Mouse (Mus musculus) kidney, adult 11 months (tissue): ENCODE measurements around the gene Hist1h1c.
"Not testable (repeated sequence)": the region's sequence is repeated elsewhere in the genome, so short reads cannot be mapped to it uniquely, and the experiment has no call there.

Experiments
- DNase-seq: peaks from one replicate; pipeline ENCODE4 v3.0.0; 2022

Hist1h1c gene

DNA sequence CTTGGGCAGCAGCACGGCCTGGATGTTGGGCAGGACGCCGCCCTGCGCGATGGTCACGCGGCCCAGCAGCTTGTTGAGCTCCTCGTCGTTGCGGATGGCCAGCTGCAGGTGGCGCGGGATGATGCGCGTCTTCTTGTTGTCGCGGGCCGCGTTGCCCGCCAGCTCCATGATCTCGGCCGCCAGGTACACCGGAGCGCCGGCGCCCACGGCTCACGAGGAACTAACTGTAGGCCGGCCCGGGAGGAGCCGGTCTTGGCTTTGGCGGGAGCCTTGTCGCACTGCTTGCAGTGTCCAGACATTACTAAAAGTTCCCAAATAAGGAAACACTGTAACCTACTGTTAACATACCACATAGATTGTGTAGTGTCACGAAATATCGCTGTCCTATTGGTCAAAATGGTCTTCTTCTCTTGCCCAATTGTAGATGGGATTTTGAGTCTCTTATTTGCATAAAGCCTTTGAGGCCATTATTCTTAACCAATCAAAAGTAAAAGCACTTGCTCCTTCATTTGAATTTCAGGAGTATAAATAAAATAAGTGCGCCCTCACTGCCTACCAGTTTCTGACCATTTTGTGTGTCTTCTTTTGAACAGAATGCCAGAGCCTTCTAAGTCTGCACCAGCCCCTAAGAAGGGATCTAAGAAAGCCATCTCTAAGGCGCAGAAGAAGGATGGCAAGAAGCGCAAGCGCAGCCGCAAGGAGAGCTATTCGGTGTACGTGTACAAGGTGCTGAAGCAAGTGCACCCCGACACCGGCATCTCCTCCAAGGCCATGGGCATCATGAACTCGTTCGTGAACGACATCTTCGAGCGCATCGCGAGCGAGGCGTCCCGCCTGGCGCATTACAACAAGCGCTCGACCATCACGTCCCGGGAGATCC is 7.8 kb downstream of the Hist1h1c start, which contains the start of gene Hist1h2bb:
Hist1h2bb (plus strand) TSS at position 534 of the 880 bp plus-strand sequence.
- peak; percentile 58 for DNase-seq

DNA sequence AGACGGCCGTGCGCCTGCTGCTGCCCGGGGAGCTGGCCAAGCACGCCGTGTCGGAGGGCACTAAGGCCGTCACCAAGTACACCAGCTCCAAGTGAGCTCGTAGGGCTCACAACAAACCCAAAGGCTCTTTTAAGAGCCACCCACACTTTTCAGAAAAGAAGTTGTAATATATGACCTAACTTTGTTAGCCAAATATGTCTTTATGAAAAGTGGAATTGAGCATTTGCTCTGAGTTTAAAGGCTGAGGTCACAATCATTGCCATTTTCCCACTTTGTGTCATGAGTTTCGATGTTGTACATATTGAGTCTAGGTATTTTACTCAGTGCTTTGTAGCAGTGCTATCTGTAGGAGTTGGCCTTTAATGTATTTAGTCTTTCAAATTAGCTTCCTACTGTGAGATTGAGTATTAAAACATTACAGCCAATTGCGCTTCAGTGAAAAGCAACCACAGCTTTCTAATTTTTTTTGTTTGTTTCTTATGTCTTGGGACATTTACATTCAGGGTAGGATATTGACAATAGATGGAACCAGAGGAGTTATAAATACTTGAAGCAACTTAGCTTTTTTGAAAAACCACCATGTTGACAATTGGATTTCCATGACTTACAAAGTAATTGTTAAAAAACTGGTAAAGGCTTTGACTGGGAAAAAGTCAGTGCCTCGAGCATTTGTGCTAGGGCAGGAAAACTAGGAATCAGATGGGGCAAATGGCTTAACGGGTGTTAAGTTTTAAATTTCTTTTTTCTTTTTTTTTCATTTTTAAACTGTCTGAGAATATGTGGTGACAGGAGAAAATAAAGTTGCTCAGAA is 8.7 kb downstream of the Hist1h1c start:
- no peak for DNase-seq

- no peak for DNase-seq
Measured at GRCm38 (mm10) chr13:23747892-23748288, 9.3 kb downstream of the Hist1h1c start.

GRCm38 (mm10) chr13:23749563-23750121 is 11.0 kb downstream of the Hist1h1c start:
- no peak for DNase-seq

- DNase-seq: not testable (repeated sequence)
Measured at GRCm38 (mm10) chr13:23750839-23751477, 12.3 kb downstream of the Hist1h1c start, which contains the start of gene Hist1h2ab. Gene Hist1h2ab (plus strand): TSS chr13:23751126.

DNA sequence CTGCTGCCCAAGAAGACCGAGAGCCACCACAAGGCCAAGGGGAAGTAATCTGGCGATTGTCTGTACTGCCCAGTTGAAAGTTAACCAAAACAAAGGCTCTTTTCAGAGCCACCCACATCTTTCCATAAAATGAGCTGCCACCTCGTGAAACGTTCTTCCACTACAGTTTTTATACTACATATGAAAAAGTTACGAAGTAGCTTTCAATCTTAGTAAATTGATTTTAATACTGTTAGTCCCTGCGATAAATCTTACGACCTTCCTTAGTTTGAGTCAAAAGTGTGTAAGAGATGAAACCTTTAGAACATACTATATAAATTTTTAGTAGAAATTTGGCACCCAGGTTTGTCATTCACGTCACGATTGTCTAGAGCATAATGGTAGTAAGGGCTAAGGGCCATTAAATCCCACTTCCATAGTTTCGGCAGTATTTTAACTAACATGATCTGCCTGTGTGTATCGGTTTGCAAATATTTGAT is 12.9 kb downstream of the Hist1h1c start:
- DNase-seq: no peak

DNA sequence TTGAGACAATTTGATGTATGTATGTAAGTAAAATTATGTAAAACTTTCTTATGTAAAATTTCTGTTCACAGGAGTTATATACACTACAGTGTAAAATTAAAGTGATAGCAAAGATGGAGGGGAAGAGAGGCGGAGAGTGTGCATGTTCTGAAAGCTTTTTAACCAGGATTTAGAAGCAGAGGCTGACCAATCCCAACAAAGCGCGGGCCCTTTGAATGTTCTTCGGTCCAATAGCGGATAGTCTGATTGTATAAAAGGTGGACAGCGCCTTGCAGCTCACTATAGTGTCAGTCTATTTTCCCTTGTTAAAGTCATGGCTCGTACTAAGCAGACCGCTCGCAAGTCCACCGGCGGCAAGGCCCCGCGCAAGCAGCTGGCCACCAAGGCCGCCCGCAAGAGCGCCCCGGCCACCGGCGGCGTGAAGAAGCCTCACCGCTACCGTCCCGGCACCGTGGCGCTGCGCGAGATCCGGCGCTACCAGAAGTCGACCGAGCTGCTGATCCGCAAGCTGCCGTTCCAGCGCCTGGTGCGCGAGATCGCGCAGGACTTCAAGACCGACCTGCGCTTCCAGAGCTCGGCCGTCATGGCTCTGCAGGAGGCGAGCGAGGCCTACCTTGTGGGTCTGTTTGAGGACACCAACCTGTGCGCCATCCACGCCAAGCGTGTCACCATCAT is 13.6 kb downstream of the Hist1h1c start, which contains the start of gene Hist1h3b:
Hist1h3b (plus strand) TSS at position 201 of the 675 bp plus-strand sequence.
- DNase-seq: peak; percentile 67

DNA sequence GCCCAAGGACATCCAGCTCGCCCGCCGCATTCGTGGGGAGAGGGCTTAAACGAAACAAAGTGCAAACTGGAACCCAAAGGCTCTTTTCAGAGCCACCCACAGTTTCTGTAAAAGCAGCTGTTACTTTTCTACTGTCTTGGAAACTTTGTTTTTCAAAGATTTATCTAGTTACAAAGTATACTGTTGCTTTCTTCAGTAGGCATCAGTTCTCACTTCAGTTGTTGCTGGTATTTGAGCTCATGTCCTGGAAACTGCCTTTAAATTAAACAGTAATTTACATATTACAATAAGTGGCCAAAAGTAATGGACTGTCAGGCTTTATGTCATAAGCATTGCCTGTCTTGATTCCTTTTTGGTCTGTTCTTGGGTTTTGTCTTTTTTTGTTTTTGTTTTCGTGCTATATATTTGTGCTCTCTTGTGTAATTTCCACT is 14.1 kb downstream of the Hist1h1c start:
- DNase-seq: no peak

- no peak for DNase-seq
Measured at GRCm38 (mm10) chr13:23753314-23754078, 14.9 kb downstream of the Hist1h1c start.

DNA sequence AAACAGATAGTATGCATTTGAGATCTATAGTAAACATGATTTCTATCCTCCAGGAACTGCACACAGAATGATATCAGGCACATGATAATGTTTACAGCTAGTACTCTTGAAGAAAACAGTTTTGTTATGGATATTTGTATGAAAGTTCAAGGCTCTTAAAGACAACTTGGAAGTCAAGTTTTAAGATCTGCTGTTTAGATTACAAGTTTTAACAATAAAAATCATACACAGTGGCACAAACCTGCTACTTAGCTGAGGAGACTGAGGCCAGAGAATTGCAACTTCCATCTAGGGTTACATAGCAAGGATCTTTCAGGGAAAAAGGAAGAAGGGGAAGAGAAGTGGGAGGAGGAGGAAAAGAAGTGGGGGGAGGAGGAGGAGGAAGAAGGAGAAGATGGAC is 16.4 kb downstream of the Hist1h1c start:
- DNase-seq: no peak

DNA sequence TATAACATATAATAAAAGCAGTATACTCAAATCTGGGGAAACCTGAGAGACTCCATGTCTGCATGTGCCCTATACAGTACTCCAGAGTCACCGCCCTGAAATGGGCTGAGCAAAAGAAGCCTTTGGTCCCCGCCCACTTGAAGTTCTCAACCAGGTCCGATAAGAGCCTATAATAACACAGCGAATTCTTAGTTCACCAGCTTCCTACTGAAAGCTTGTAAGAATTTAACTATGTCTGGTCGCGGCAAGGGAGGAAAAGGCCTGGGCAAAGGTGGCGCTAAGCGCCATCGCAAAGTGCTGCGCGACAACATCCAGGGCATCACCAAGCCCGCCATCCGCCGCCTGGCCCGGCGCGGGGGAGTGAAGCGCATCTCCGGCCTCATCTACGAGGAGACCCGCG is 18.2 kb downstream of the Hist1h1c start, which contains the start of gene Hist1h4b:
Hist1h4b (plus strand) TSS at position 224 of the 400 bp plus-strand sequence.
- peak; percentile 89 for DNase-seq

GRCm38 (mm10) chr13:23757211-23757773 is 18.7 kb downstream of the Hist1h1c start:
- no peak for DNase-seq

DNA sequence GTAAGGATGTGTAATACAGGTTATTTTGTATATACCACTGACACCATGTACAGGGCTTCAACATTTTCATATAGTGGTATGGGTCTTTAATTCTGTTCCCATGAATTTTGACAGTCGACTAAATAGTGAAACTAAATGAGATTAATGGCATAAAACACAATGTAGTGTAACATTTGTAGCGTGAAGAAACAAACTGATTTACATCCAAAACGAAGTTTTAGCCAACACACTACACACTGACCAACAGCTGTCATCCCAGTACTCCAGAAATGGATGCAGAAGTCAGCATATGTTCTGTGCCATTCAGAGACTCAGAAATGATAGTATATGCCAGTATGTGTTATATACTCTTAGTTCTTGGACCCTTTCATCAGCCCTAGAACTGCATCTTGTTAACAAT is 19.3 kb downstream of the Hist1h1c start:
- no peak for DNase-seq

GRCm38 (mm10) chr13:23759251-23759771 is 20.7 kb downstream of the Hist1h1c start:
- no peak for DNase-seq

- DNase-seq: no peak
Measured at GRCm38 (mm10) chr13:23759916-23760239, 21.3 kb downstream of the Hist1h1c start.

DNA sequence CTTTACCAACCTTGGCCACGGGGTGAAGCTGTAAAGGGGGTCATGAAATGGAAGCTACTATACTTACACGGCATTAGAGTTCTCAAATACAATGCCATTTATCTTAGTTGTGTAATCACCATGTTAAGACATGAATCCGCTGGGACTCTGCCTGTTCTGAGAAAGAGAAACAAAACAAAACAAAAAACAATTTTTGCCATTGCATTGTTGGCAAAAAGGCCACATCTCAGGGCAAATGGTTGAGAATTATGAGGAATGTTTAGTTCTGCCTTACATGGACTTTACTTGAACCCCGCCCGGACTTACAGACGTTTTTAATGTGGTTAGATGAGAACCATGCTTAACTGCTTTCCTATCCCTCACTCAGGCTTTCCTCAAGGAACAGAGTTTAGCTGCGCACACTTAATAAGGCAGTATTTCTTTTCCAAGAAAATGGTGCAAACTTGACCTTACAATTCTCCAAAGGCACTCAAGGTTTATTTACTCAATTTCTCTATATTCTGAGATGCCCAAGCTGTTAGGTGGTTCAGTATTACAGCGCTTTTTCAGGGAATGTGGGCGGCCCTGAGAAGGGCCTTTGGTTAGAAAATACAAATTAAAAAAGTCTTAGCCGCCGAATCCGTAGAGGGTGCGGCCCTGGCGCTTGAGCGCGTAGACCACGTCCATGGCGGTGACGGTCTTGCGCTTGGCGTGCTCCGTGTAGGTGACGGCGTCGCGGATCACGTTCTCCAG is 21.8 kb downstream of the Hist1h1c start:
- no peak for DNase-seq

DNA sequence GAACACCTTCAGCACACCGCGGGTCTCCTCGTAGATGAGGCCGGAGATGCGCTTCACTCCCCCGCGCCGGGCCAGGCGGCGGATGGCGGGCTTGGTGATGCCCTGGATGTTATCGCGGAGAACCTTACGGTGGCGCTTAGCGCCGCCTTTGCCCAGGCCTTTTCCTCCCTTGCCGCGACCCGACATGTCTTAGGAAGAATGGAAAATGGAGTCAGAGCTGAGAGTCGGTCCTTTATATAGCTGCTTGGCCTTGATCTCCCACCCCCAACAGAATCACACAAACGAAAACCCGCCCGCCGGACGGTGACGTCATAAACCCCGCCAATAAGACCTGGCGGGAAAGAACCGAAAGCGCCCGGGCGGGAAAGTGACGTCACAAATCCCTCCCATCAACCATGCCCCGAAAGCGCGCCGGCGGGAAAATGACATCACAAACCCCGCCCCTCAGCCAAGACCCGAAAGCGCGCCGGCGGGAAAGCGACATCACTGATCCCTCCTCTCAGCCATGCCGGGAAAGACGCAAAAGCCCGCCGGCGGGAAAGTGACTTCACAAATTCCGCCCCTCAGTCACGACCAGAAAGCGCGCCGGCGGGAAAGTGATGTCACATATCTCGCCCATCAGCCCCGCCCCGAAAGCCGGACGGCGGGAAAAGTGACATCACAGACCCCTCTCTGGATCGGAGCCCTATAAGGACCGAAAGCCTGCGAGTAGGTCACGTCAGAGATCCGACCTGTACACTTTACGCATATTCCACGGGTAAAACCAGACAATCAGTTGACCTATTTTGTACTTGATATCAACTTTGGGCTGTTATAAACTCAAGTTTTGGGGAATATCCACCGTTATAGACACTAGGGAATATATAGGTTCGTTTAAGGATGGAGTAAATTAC is 22.6 kb downstream of the Hist1h1c start, which contains the start of gene Hist1h4a:
Hist1h4a (minus strand) TSS at position 259 of the 893 bp plus-strand sequence.
- DNase-seq: peak; percentile 94
